Mouse (Mus musculus) brain, embryonic 14.5 days (tissue): ENCODE measurements around the gene Erp27.

ENCODE experiments used
- CTCF ChIP-seq: fragments of 200-500 bp; IDR thresholded peaks from 2 replicates; pipeline ENCODE4 v1.5.1; 2012; ENCODE audit warnings: inconsistent platforms, mild to moderate bottlenecking, moderate library complexity, borderline replicate concordance; ENCODE audit not compliant: insufficient read depth, insufficient read length; ENCODE audit errors: extremely low read depth
- POLR2A ChIP-seq: fragments of 200-500 bp; IDR thresholded peaks from 2 replicates; pipeline ENCODE4 v1.6.1; 2012; ENCODE audit warnings: mild to moderate bottlenecking, inconsistent platforms, borderline replicate concordance; ENCODE audit not compliant: poor library complexity, insufficient read depth, insufficient read length, severe bottlenecking; ENCODE audit errors: extremely low read depth

DNA sequence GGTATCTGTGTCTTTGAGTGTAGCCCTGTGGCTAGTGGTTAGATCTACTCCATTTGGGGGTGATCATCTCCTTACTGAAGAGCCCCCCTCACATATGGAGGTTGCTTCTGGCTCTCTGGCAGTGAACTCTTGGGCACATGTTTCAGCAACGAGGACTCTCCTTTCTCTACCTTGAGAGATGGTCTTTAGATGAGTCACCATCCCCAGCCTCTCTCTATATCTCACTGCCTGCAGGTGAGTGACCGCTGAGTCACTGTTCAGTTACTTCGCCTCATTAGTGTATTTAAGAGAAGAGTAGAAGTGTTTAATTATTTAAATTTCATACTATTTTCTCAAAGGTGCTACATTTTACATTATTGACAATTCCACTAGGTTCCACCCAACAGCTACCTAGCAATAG, 15.1 kb upstream of the Erp27 start:
- TF ChIP-seq CTCF (no peak), POLR2A (no peak)
